Mouse (Mus musculus) R1 (cell line): Measurements from ENCODE around the gene Nop58.
A peak's percentile ranks its signal among the peaks of the same experiment; 100 is the strongest.
"Not testable (repeated sequence)": the region's sequence is repeated elsewhere in the genome, so short reads cannot be mapped to it uniquely, and the experiment has no call there.

Experiments
- DNase-seq: peaks from one replicate; pipeline ENCODE4 v3.0.0-alpha.2; 2018; ENCODE audit warnings: low read depth, low spot score

Nop58 gene

GRCm38 (mm10) chr1:59684819-59685755, at the start of gene Nop58:
TSS of gene Nop58 (plus strand) at chr1:59684971.
- DNase-seq: peak; percentile 98

- no peak for DNase-seq
These were observed 48.4 kb upstream of the Nop58 start for GRCm38 (mm10) chr1:59636349-59636748.

DNA sequence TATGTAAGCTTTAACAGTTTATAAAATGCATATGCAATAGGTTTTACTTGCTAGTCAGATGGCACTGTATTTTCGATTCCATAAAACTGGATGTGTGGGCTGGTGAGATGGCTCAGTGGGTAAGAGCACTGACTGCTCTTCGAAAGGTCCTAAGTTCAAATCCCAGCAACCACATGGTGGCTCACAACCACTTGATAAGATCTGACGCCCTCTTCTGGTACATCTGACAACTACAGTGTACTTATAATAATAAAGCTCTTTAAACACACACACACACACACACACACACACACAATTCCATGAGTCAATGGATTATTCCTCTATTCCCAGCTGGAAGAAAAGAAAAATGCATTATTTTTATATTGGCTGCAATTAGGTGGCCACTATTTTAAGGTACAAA, 46.4 kb upstream of the Nop58 start:
- DNase-seq: peak; percentile 74

GRCm38 (mm10) chr1:59642488-59642887, 42.3 kb upstream of the Nop58 start:
- DNase-seq: no peak

- not testable (repeated sequence) for DNase-seq
These were observed 38.3 kb upstream of the Nop58 start for GRCm38 (mm10) chr1:59646502-59646901.

DNA sequence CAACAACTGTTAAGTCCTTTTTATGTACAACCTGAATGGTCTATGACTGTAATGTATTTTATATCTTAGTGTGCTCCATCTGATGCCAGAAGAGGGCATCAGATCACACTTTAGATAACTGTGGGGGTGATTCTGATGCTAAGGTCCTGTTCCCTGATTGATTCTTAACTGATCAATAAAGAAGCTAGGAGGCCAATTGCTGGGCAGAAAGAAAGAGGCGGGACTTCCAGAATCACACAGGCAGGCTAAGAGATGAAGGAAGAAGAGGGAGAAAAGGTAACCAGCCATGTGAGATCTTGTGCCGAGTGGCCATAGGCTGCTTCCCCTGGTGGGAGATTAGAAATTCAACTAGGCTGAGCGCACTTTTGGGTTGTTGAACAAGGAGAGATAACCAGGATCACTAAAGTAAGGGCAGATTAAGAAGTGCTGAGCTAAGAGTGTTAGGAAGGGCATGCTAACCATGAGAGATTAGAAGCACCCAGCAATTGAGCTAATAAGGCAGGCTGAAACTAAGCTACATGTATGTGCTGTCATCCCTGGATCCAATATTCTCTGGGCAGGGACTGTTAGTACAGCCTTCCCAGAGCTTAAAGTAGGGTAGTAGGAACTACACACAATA, 33.5 kb upstream of the Nop58 start:
- peak; percentile 44 for DNase-seq

- DNase-seq: no peak
These were observed 31.4 kb upstream of the Nop58 start for GRCm38 (mm10) chr1:59653243-59653911.

DNA sequence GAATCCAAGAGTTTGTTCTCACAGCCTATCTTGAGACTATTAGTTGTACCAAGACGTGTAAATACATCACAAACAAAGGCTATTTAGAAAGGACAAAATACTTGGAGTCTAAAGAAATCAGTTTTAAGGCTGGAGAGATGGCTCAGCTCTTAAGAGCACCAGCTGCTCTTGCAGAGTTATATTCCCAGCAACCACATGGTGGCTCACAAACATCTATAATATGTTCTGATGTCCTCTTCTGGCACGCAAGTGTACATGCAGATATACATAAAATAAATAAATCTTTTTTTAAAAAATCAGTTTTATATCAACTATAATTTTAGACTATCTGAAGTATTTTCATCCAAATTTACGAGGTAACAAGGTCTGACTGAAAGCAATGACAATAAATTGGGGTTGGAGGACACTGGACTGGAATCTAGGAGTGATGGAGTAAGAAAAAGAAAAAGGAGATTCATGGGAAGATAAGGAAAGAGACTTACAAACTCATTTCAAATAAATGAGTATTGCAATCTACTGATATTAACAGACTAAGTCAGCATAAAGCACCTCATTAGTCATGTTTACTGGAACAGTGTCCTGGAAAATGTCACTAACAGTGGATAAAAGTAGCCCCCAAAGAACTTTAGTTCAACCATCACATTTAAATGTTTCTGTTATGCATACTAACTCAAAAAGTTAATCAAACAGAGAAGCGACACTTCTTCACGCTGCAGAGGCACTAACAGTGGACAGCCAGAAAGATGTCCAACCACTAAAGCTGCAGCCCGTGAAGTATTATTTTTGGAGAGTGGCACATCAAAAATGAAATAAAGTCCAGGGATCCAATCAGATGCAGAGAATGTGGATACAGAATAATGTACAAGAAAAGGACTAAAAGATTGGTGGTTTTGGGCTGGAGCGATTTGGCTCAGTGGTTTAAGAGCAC, 28.3 kb upstream of the Nop58 start:
- no peak for DNase-seq

GRCm38 (mm10) chr1:59663456-59664135, 21.2 kb upstream of the Nop58 start:
- DNase-seq: peak; percentile 73

GRCm38 (mm10) chr1:59668871-59669270, 15.9 kb upstream of the Nop58 start:
- peak; percentile 40 for DNase-seq

DNA sequence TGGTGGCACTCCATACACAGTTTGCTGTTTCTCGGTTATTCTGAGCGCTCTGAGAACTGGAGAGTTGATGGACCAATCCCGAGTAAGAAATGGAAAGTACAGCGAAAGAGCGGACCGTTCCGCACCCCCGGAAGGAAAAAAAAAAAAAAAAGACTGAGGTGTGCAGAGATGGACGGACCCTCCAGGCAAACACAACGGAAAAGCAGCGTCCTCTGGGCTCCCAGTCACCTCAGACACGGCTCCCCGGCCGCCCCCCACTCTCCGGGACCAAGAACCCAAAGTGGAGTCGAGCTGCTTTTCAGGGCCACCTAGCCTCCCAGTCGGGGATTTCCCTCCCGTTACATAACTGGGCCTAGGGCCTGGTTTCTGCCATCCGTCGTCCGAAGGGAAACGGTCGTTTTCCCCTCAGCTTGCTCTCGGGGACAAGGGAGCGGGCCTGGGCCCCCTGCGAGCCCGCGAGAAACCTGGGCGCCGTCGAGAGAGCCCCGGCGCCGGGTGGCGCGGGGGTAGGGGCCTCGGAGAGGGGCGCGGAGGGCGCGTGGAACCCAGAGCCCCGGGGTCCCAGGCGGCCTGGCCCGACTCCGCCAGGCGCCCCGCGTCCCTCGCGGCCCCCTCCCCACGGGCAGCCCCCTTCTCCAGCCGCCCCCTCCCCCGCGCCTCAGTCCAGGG, 14.7 kb upstream of the Nop58 start:
- peak; percentile 69 for DNase-seq

DNA sequence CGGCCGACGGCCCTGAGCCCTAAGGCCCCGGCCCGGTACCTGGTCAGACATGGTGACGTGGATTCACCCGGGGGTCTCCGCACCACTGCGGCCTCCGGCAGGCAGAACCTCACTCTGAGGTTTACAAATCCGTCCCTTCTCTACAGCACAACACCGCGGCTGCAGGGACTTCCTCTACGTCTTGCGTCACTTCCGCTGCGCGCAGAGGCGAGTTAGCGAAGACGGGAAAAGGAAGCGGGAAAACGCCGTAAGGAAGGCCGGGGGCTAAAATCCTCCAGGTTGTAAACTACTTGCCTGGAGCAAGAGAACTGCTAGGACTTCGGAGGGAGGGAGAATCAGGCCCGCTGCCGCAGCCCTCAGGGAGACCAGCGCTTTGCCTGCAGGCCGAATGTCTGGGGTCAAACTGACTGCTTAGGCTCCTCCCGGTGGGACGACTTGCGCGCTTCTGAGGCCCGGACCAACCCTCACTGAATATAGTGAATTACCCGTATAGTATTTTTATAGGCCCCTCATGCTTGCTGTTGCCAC, 14.1 kb upstream of the Nop58 start, which contains the start of gene Sumo1:
Sumo1 (minus strand) TSS at position 194 of the 528 bp plus-strand sequence.
- peak; percentile 97 for DNase-seq

DNA sequence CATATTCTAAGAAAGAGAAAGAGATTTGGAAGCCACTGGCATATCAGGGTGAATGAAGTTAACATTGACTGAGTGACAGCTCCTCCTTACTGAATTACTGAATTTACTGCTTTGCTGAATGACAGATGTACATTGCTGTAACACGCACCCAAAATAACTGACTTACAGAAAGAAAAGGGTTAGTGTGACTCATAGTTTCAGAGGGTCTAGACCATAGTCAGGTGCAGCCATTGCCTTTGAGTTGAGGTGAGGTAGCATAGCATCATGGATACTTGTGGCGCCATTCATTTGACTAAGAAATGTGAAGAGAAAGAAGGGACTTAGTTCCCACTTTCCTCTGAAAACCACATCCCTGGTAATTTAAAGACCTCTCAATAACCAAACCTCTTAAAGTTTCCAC, 11.1 kb upstream of the Nop58 start:
- no peak for DNase-seq

DNA sequence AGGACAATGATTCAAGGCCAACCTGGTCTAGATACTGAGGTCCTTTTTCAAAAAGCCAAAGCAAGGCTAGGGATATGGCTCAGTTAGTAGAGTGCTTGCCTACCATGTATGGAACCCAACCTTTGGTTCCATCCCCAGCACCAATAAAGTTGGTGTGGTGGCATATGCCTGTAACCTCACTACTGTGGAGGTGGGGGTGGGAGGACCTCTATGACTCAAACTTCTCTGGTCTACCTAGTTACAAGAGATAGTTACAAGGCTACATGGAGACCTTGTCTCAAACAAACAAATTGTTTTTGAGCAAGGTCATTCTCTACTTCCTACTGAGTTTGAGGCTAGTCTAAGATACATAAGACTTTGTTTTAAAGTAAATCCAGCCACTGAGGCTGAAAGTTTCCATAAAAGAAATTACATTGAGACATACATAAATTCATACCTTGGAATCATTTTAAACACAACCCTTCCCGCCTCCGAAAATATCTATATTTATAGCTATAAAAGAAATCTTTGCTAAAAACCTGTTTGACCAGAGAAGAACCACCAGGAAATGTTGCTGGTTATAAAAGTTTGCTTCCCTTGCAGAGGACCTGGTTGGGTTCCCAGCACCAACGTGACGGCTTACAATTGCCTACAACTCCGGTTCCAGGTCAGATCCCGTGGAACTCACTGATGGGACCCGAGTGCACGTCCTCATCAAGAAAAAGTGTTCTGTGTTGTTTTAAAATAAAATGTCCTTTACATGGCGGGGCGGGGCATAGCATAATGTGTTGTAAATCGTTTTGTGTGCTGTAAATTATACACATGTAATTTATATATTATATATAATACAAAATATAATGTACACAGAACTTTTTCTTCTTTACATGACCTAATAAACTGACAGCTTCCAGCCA, 599 bp upstream of the Nop58 start:
- DNase-seq: no peak

GRCm38 (mm10) chr1:59687493-59687892, 2.7 kb downstream of the Nop58 start:
- DNase-seq: peak; percentile 62

DNA sequence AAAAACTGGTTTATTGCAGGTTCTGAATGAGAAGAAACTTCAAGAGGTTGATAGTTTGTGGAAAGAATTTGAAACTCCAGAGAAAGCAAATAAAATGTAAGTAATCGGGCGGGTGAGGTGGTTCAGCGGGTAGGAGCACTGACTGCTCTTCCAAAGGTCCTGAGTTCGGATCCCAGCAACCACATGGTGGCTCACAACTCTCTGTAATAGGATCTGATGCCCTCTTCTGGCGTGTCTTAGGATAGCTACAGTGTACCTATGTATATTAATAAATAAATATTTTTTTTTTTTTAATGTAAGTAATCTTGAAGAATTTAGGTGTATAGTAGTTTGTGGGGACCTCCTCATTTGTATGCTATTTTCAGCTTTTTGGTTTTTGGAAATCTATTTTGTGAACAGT, 5.7 kb downstream of the Nop58 start:
- DNase-seq: no peak

- DNase-seq: peak; percentile 99
These were observed 13.0 kb downstream of the Nop58 start for GRCm38 (mm10) chr1:59697751-59698150.

DNA sequence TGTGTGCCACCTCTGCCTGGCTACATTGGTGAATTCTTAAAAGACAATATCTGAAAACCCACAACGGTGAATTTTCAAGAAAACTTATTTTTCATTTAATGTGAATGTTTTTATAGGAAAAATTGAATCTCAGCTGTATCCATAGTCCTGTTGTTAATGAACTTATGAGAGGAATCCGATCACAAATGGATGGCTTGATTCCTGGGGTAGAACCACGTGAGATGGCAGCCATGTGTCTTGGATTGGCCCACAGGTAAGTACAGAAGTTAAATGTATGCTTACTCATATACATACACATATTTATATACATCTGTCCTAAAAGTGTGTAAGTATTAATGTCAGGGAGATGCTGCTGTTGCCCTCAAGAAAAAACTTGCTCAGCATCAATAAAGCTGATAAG, 13.4 kb downstream of the Nop58 start:
- DNase-seq: peak; percentile 61

DNA sequence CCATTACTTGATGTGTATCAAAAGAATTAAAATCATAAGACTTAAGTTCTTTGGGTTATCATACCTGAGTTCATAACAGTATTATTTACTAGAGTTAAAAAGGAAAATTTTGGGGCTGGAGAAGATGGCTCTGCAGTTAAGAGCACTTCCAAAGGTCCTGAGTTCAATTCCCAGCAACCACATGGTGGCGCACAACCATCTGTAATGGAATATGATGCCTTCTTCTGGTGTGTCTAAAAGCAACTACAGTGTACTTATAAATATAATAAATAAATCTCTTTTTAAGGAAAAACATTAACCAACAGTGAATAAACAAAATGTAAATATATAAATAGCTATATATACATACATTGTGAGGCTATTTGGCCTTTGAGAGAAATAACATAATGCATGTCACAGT, 17.0 kb downstream of the Nop58 start:
- no peak for DNase-seq
